Mouse (Mus musculus): Measurements from ENCODE around the gene Top2a.

- TF ChIP-seq CTCF (IDR thresholded peaks at IDR 0.05; ENCODE audit: borderline replicate concordance, insufficient read depth, low read length) (no peak), POLR2A (IDR thresholded peaks at IDR 0.05; ENCODE audit: low read depth, low read length) (0 out of 2 replicates have a peak, but pooled peaks have one; percentile 24)
Measured at GRCm38 (mm10) chr11:98960313-98960906, 63.6 kb downstream of the Top2a start.
